Mouse (Mus musculus) cerebellum, adult 11 months (tissue): ENCODE results near the gene Prkcd.
"Not testable (repeated sequence)": the region's sequence is repeated elsewhere in the genome, so short reads cannot be mapped to it uniquely, and the experiment has no call there.

ENCODE experiments used
- DNase-seq: peaks from one replicate; pipeline ENCODE4 v3.0.0; 2022

Prkcd gene

GRCm38 (mm10) chr14:30597142-30597541 lies 28.9 kb downstream of the Prkcd start:
- no peak for DNase-seq

DNA sequence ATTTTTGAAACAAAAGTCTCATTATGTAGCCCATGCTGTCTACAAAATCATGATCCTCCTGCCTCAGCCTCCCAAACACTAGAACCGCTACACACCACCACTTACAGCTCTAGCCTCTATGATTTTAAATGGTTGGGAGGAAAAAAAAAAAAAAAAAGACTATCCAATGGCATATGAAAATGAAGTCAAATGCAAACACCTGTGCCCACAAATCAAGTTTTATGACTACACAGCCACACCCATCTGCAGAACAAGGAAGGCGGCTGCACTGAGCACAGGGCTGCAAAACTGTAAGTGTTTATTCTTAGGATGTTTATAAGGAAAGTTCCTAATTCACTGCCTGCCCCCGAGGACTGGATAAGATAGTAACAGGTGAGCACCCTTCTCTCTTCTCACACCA lies 29.6 kb downstream of the Prkcd start:
- DNase-seq, result no peak

DNA sequence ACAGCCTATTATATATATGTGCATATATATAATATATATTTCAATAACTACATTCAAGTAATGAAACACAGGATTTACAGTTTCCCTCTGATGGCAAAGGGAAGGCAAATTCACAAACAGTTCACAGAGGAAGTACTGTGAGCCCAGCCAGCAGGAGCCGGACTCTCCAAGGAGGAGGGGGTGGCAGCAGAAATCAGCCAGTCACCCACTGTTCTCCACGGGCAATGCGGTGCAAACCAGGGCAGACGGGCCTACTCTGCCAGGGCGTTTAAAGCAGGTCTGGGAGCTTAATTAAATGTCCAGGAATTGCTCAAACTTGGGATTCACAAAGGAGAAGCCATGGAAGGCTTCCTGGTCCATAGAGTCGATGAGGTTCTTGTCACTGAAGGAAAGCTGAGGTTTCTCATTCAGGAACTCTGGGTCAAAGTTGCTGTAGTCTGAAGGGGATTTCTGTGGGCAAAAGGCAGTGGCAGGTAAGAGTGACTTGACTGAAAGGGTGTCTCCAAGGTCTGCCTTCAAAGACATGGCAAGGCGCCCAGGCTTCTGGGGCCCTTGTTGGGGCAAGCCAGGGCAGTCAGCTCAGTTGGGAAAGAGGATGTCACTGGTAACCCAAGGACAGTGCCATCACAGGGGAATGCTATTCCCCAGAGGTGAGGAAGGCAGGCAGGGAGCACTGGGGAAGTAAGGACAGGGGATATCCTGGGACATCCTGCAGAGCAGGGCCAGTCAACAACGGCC lies 30.3 kb downstream of the Prkcd start:
- DNase-seq, result no peak

GRCm38 (mm10) chr14:30594092-30594695 lies 31.8 kb downstream of the Prkcd start:
- no peak for DNase-seq

DNA sequence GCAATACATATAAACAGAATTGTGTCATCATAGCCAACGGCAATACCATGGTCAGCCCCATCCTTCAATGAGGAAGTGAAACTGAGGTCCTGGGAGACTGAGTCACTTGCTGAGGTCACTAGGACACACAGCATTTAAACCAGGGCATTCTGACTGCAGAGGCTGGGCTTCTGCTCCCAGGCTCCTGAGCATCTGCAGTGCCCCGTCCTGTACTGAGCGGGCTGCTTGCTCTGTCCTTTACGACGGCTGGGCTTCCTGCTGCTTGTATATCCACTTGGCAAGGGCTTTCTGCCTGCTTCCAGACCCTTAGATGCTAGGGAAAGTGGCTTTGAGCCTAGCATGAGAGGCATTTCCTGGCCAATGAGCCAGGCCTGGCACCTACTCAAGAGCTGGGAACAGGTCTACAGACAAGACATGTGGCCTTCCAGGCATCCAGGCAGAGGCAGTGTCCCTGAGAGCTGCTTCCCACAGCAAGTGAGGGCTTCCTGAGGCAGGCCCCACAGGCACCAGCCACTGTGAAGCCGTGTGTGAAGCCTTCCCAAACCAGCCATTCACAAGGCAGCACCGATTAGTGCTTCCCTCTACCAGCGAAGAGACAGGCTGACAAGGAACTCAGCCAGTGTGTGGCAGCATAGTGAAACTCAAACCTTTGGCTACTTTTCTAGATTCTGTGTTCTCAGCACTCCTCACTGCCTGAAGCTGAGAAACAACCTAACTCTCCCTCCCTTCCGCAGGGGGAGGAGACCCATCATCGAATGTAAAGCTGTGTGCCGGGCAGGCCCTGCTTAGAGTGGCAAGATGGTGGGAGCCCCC lies 32.5 kb downstream of the Prkcd start:
- DNase-seq, result peak; percentile 39

- DNase-seq, result peak; percentile 48
These were observed 34.6 kb downstream of the Prkcd start for GRCm38 (mm10) chr14:30591417-30591816.

DNA sequence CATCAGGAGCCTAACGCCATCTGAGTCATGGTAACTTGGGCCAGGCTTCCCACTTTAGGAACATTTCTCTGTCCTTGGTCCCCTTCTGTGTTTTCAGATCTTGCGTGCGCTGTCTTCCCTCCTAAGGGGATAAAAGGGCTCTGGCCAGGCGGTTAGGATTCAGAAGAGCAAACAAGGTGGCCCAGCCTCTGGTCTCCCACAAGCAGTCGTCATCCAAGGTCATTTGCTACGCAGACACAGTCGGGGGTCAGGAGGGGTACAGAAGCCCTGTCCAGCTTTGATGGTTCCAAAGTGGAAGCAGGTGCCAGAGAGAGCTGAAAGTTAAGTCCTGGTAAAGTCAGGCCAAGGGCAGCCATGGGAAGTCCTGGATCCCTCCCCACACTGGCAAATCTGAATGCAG lies 35.1 kb downstream of the Prkcd start:
- DNase-seq, result no peak

- no peak for DNase-seq
These were observed 35.9 kb downstream of the Prkcd start for GRCm38 (mm10) chr14:30590041-30590645.

- DNase-seq, result no peak
These were observed 39.1 kb downstream of the Prkcd start for GRCm38 (mm10) chr14:30586780-30587461.

DNA sequence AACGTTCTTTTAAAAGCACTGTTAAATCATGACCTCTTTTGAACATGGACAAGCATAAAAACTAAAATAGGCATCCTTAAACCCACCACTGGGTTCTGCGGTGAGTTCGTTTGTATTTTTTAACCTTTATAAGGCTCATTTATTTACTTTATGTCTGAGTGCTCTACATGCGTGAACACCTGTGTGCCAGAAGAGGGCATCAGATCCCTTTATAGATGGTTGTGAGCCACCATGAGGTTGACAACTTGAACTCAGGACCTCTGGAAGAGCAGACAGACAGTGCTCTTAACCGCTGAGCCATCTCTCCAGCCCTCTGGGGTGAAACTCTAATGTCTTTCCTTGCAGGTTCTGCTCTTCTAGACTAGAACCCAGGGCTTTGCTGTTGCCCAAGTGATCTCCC lies 40.7 kb downstream of the Prkcd start:
- DNase-seq, result no peak

- DNase-seq, result no peak
These were observed 41.3 kb downstream of the Prkcd start for GRCm38 (mm10) chr14:30584497-30585251.

- no peak for DNase-seq
These were observed 41.9 kb downstream of the Prkcd start for GRCm38 (mm10) chr14:30584077-30584476.

GRCm38 (mm10) chr14:30581238-30581637 lies 44.8 kb downstream of the Prkcd start:
- DNase-seq, result no peak

GRCm38 (mm10) chr14:30579882-30580281 lies 46.1 kb downstream of the Prkcd start:
- no peak for DNase-seq

- no peak for DNase-seq
These were observed 46.8 kb downstream of the Prkcd start for GRCm38 (mm10) chr14:30579180-30579579.

DNA sequence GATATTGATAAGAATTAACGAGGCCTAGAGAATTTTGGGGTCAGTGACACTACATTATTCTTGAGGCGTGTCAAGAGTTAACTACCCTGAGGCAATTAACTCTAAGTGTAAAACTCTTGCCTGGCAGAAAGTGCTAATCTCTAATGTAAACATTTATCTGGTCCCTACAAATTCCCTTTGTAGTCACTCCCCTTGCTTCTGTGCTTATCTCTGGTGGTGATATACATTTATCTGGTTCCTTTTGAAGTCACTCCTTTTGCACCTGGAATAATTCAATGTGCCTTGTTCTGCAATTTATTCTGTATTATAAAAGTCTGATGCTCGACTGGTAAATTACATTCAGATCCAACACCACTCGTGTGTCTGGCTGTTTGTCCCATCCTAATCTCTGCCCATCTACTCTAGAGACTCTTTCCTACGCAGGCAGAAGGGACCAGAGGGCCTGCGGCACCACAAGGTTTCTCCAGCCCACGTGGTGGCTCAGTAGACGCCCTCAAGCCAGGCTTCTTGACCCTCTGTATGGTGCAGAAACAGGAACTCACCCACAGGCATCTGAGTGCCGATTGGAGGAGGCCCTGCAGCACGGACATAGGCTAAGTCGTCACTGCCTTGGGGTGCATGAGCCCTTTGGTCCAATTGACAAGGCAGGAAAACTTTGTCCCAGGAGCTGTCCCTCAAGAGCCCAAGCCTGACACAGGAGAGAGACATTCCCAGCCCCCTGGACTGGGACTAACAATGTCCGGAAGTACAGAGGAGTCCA lies 48.5 kb downstream of the Prkcd start:
- not testable (repeated sequence) for DNase-seq

DNA sequence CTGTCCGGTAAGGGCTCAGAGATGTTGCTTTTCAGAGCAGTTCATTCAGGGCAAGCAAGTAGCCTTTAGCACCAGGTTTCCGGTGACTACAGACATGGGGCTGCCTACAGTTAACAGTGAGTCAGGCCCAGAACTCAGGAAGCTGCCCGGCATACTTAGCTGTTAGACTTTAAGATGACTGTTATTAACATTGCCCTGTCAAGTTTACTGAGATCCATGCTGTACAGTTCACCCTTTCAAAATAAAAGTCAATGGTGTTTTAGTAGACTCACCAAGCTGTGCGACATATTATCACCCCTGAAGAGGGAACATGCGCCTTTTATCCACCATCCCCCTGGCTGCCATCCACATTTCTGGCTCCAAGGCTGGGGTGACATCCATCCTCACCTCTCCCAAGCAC lies 49.8 kb downstream of the Prkcd start:
- no peak for DNase-seq

GRCm38 (mm10) chr14:30575791-30576190 lies 50.2 kb downstream of the Prkcd start:
- DNase-seq, result no peak

- peak; percentile 66 for DNase-seq
These were observed 51.9 kb downstream of the Prkcd start for GRCm38 (mm10) chr14:30573983-30574584.

GRCm38 (mm10) chr14:30573235-30573634 lies 52.8 kb downstream of the Prkcd start:
- DNase-seq, result no peak

DNA sequence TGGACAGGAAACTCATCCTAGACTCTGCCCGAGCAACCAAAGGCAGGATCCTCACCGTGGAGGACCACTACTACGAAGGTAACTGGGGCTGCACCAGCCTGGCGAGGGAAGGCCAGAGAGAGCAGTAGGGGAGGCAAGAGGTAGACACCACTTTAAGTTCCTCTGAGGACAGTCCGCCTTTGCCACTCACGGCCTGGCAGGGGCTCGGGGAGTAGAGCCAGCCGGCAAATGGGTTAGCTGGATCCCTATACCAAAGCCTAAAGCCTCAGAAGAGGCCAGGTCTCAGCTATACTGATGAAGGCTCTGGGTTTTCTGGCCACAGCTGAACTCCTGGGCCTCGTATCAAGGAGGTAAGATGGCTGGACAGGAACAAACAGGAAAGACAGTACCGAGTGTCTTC lies 53.8 kb downstream of the Prkcd start:
- no peak for DNase-seq
